Mouse (Mus musculus): ENCODE data around the gene Col6a1.

DNA sequence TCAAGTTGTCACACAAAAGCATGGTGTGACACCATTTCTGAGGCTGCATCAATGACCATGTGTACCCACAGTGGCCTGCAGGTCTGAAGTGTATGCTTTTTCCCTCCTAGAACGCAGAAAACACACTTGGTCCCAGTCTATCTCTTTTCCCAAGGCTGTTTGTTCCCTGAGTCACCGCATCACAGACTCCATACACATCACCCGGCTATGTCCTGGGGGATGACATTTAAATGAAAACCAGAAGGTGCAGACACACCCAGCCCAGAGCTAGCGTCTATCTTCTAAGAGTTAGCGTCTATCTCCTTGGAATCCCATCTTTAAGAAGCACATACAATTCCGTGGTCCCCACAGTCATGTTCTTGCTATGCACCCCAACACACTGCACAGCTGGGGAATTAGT is 43.6 kb upstream of the Col6a1 start:
- TF ChIP-seq TAL1 (IDR thresholded peaks at IDR 0.05; ENCODE audit: low read length): no peak
- no peak for TF ChIP-seq GATA1 (IDR thresholded peaks at IDR 0.05; ENCODE audit: low read length)
